Mouse (Mus musculus) midbrain, embryonic 11.5 days (tissue): Measurements from ENCODE around the gene Hk1. TPM values are rescaled to one million over a fixed set of nuclear protein-coding genes. Genes with fewer than 3 reads are reported as not detected.
"Not testable (repeated sequence)": the region's sequence is repeated elsewhere in the genome, so short reads cannot be mapped to it uniquely, and the experiment has no call there.

Experiments
- ATAC-seq: fragments of 200-750 bp; cut with Nextera tagmentation; 2 replicates; pipeline ENCODE4 v1.8.0; 2017; ENCODE audit warnings: moderate TSS enrichment, moderate library complexity; ENCODE audit not compliant: low FRiP score
- DNase-seq: peaks from one replicate; pipeline ENCODE4 v3.0.0; 2015; ENCODE audit warnings: low spot score; ENCODE audit errors: missing footprints
- H3K27ac ChIP-seq: fragments of 300-500 bp; sonication (generic); 2 replicates; pipeline ENCODE4 v1.5.1; 2014; ENCODE audit warnings: low read depth, low read length
- H3K27me3 ChIP-seq: fragments of 300-500 bp; sonication (generic); 2 replicates; pipeline ENCODE4 v1.6.1; 2014; ENCODE audit warnings: mild to moderate bottlenecking, low read length, moderate library complexity, mixed read lengths; ENCODE audit not compliant: control insufficient read depth, insufficient read depth
- H3K36me3 ChIP-seq: fragments of 300-500 bp; sonication (generic); 2 replicates; pipeline ENCODE4 v1.6.1; 2014; ENCODE audit warnings: mild to moderate bottlenecking, low read length, moderate library complexity, mixed read lengths; ENCODE audit not compliant: control insufficient read depth, insufficient read depth
- H3K4me1 ChIP-seq: fragments of 300-500 bp; sonication (generic); 2 replicates; pipeline ENCODE4 v1.6.1; 2014; ENCODE audit warnings: low read length; ENCODE audit not compliant: control insufficient read depth, insufficient read depth
- H3K4me2 ChIP-seq: fragments of 300-500 bp; sonication (generic); 2 replicates; pipeline ENCODE4 v1.6.1; 2014; ENCODE audit warnings: mild to moderate bottlenecking, moderate library complexity
- H3K4me3 ChIP-seq: fragments of 300-500 bp; sonication (generic); 2 replicates; pipeline ENCODE4 v1.5.1; 2014; ENCODE audit warnings: low read depth, low read length
- H3K9ac ChIP-seq: fragments of 300-500 bp; sonication (generic); 2 replicates; pipeline ENCODE4 v1.6.1; 2014; ENCODE audit warnings: low read length
- H3K9me3 ChIP-seq: fragments of 300-500 bp; sonication (generic); 2 replicates; pipeline ENCODE4 v1.6.1; 2016; ENCODE audit warnings: low read length; ENCODE audit not compliant: control insufficient read depth
- WGBS: fragments of 180-500 bp; shearing (Covaris S2); extraction: QIAGEN DNeasy Blood & Tissue Kit; methylation state at CpG from one replicate; pipeline ENCODE4 v1.1.7; 2014; 5-methylcytosine and 5-hydroxymethylcytosine counted together
- polyA plus RNA-seq: library from polyadenylated mRNA; unstranded; fragments of >200 nt; fragmentation: Nextera tagmentation; extraction: Ambion mirVana; gene quantifications from 2 replicates; pipeline ENCODE4 v1.2.1, GENCODE M21; 2014

Gene Hk1
- polyA plus RNA-seq, 1 experiment from 2014 or later: 23.4 TPM

DNA sequence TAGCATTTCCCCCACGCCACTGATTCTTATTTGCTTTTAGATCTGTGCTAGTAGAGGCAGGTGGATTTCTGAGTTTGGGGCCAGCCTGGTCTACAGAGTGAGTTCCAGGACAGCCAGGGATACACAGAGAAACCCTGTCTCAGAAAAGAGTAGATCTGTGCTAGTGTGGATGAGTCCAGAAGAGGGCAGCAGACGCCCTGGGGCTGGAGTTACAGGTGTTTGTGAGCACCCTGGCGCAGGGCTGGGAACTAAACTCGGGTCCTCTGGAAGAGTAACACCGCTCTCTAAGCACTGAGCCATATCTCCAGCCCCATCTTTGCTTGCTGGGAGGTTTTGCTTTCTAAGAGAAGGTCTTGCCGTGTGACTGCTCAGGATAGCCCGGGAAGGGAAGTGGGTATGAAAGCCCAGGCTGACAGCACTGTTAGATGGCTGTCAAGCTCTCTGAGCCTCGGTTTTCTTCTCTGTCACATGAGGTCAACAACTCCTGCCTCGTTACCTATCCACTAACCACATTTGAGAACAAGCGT lies 50.8 kb downstream of the Hk1 start:
- WGBS: 88% methylated on average over 10 of the region's 10 CpGs
- Histone ChIP-seq H3K36me3 (no peaks in the 10 kb centered on the region), H3K4me3 (no peak overlapping the region), H3K27ac (no peak overlapping the region), H3K27me3 (no peaks in the 10 kb centered on the region), H3K9me3 (no peaks in the 10 kb centered on the region), H3K9ac (no peak overlapping the region), H3K4me1 (no peaks in the 10 kb centered on the region), H3K4me2 (no peak overlapping the region)
- DNase-seq (no peak), ATAC-seq (no peak)

DNA sequence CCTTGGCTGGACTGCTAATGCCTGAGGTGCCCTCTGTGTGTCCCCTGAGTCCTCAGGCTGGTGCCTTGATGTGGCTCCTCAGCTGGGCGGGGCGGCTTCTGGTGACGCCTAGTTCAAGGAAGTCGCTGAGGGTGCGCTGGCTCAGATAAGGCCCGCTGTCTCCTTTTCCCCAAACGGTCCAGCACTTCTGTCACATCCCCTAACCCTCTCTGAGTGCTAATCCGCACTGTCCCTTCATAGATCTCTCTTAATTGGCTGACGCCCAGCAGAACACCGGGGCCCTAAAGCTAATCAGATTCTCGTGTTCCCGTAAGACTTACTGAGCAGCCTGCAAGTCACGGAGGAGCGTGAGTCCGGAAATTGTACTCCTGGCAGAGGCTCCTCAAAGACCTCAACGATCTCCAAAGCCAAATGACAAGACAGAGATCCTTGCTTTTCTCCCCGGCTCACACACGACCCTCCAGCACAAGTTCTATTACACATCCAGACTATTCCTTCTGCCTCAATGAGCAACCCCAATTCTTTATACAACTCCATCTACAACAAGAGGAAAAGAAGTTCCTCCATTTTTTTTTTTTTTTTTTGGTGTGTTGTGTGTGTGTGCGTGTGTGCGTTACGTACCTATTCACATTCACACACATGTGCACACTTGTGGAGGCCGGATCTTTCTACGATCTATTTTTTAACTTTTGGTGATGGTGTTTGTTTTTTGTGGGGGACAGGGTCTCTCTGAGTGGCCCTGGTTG lies 52.0 kb downstream of the Hk1 start:
- Histone ChIP-seq H3K36me3 (no peaks in the 10 kb centered on the region), H3K4me3 (no peak overlapping the region), H3K27me3 (no peaks in the 10 kb centered on the region), H3K4me1 (no peaks in the 10 kb centered on the region), H3K4me2 (no peak overlapping the region), H3K9ac (no peak overlapping the region), H3K27ac (no peak overlapping the region), H3K9me3 (no peaks in the 10 kb centered on the region)
- DNase-seq (no peak), ATAC-seq (no peak)
- 61% methylated on average over 23 of the region's 23 CpGs for WGBS

DNA sequence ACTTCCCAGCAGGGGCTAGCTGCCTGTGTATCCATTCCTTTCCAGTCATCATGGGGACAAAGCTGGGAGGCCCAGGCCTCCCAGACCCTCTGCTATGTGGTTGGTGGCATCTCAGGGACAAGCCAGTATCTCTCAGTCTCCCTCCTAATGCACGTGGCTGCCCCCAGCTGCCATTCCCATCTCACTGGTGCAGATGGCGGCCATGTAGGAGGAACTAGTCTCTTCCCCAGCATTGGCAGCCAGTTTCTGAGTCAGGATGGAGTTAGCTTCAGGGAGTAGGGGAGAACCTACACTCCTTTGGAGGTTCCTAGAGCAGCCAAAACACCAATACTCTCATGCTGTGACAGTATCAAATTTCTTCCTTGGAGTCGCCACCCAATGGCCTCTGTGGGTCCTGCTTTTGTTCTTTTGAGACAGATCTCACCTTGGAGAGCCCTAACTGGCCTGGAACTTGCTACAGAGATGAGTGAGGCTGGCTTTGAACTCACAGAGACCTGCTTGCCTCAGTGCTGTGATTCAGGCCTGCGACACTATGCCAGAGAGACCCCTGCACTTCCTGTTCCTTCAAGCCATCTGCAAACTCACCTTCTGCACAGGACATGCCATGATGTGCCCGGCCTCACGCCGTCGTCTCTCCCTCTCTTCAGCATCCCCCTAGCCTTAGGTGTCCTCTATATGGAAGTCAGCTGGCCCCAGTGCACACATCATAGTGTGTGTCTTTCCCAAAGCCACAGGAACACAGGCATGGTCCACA lies 52.7 kb downstream of the Hk1 start:
- Histone ChIP-seq H3K4me3 (no peak overlapping the region), H3K36me3 (no peaks in the 10 kb centered on the region), H3K27me3 (no peaks in the 10 kb centered on the region), H3K4me1 (no peaks in the 10 kb centered on the region), H3K4me2 (no peak overlapping the region), H3K9ac (no peak overlapping the region), H3K27ac (no peak overlapping the region), H3K9me3 (no peaks in the 10 kb centered on the region)
- no peak for DNase-seq
- WGBS: 65% methylated on average over 8 of the region's 8 CpGs
- no peak for ATAC-seq

DNA sequence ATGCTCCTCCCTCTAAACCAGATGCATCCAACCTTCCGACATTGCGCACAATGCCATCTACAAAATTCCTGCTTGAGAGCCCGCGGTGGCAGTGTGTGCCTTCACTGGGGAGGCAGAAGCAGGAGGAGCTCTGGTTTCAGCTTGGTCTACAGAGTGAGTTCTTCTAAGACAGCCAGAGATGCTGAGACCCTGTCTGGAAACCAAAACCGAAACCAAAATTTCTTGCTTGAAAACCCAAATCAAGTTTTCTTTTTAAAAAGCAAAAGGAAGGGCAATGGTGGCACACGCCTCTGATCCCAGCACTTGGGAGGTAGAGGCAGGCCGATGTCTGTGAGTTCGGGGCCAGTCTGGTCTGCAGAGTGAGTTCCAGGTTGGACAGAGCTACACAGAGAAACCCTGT lies 53.7 kb downstream of the Hk1 start:
- Histone ChIP-seq H3K36me3 (no peaks in the 10 kb centered on the region), H3K4me1 (no peaks in the 10 kb centered on the region), H3K4me2 (no peak overlapping the region), H3K9me3 (no peaks in the 10 kb centered on the region), H3K4me3 (no peak overlapping the region), H3K27me3 (no peaks in the 10 kb centered on the region), H3K27ac (no peak overlapping the region), H3K9ac (no peak overlapping the region)
- no peak for DNase-seq
- 92% methylated on average over 8 of the region's 8 CpGs for WGBS
- no peak for ATAC-seq

DNA sequence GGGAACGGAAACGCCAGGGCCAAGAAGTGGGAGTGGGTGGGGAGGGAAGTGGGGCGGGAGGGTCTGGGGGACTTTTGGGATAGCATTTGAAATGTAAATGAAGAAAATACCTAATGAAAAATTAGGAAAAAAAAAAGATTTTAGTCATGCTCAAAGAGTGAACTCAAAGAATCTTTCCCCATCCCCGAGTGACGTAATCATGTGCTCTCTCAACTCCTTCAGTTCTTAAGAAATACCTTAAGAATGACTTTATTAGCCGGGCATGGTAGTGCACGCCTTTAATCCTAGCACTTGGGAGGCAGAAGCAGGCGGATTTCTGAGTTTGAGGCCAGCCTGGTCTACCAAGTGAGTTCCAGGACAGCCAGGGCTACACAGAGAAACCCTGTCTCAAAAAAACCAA lies 56.9 kb downstream of the Hk1 start:
- ATAC-seq: not testable (repeated sequence)
- WGBS: 83% methylated on average over 8 of the region's 8 CpGs

DNA sequence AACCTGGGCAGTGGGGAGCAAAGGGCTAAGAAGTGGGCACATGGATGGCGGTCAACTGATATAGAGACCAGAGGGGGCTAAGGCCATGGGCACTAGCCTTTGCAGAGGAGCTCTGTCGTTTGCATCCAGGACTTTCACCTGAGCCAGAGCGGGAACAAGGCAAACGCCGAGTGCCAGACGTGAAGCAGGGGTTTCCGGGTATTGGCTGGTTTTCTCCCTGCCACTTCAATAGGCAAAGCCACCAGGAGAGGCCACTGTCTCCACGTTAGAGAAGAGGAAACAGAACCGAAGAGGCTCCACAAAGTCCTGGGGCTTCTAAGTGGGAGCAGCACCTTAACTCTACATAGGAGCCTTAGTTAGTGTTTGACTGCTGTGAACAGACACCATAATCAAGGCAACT lies 58.3 kb downstream of the Hk1 start:
- no peak overlapping the region for H3K4me3 ChIP-seq

More for the DNA sequence above, 56.9 kb downstream of the Hk1 start:
- not testable (repeated sequence) for DNase-seq, H3K27me3 ChIP-seq, H3K9me3 ChIP-seq, H3K4me1 ChIP-seq, H3K27ac ChIP-seq, H3K4me3 ChIP-seq, H3K9ac ChIP-seq, H3K4me2 ChIP-seq, H3K36me3 ChIP-seq

DNA sequence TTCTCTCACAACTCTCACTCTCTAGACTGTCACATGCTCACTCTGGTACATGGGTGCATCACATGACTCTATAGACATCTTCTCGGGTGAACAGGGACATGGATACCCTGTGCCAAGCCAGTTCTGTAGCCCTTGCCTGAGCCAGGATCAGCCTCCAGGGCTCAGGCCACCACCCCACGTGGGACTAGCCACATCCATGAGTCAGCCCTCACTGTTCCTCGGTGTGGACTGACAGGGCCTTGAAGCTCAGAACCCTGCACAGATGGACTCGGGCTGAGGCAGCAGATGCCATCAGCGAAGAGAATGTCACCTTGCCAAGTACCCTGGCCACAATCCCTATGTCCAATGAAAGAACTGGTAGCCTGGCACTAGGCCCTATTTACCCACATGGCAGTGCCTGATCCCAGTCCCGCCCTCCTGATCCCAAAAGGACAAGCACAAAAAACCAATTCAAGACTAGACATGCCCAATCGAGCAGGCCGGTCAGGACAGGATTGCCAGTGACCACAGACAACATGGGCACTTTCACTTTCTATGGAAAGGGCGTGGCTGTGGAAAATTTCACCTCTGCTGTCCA lies 59.2 kb downstream of the Hk1 start:
- Histone ChIP-seq H3K36me3 (no peaks in the 10 kb centered on the region), H3K27me3 (no peaks in the 10 kb centered on the region), H3K27ac (no peak overlapping the region), H3K9me3 (no peaks in the 10 kb centered on the region), H3K4me2 (no peak overlapping the region), H3K9ac (no peak overlapping the region), H3K4me1 (no peaks in the 10 kb centered on the region), H3K4me3 (no peak overlapping the region)
- DNase-seq (no peak), ATAC-seq (no peak)
- WGBS: 92% methylated on average over 9 of the region's 9 CpGs

More for the DNA sequence above, 58.3 kb downstream of the Hk1 start:
- H3K27ac ChIP-seq: no peak overlapping the region
- H3K9ac ChIP-seq: no peak overlapping the region
- no peaks in the 10 kb centered on the region for H3K9me3 ChIP-seq
- WGBS: 81% methylated on average over 9 of the region's 9 CpGs
- no peaks in the 10 kb centered on the region for H3K4me1 ChIP-seq
- H3K27me3 ChIP-seq: no peaks in the 10 kb centered on the region
- H3K4me2 ChIP-seq: no peak overlapping the region
- no peaks in the 10 kb centered on the region for H3K36me3 ChIP-seq
- ATAC-seq (no peak), DNase-seq (no peak)

DNA sequence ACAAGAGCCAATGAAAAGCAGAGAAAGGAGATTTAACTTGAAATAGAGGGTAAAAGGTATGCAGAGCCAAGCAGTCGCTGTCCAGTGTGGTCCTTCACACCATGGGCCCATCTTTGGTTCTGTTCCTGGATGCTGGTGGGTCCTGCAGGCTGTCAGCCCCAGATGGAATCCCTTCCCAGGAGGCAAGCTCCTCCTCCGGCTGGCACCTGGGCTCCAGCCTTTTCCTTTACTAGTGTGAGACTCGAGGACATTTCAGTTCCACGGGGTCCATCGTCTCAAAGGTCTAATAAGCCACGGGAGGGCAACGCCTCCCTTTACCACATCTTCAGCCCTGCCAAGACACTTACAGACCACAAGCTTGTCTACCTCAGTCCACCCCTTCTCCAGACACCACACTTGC lies 60.6 kb downstream of the Hk1 start:
- DNase-seq: no peak
- Histone ChIP-seq H3K9me3 (no peaks in the 10 kb centered on the region), H3K4me2 (no peak overlapping the region), H3K27ac (no peak overlapping the region), H3K36me3 (no peaks in the 10 kb centered on the region), H3K27me3 (no peaks in the 10 kb centered on the region), H3K9ac (no peak overlapping the region), H3K4me3 (no peak overlapping the region), H3K4me1 (no peaks in the 10 kb centered on the region)
- WGBS: 91% methylated on average over 7 of the region's 7 CpGs
- no peak for ATAC-seq

DNA sequence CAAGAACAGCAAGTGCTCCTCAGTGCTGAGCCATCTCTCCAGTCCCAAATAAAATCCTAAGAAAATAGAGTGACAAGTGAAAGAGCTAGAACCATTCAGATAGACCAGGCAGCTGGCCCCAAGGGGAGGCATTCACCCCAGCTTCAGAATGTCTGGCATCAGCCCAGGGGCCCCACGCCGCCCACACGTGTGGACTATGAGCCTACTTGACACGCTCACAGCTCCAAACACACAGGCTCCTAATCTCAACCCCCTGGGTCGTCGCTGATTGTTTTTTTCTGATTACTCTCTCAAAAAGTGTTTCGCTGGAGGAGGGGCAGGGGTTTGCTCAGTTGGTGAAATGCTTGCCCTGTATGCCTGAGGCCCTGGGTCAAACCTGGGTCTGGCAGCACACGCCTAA lies 63.2 kb downstream of the Hk1 start:
- H3K4me2 ChIP-seq: no peak overlapping the region
- no peaks in the 10 kb centered on the region for H3K9me3 ChIP-seq
- WGBS: 80% methylated on average over 8 of the region's 8 CpGs
- no peak overlapping the region for H3K27ac ChIP-seq
- H3K36me3 ChIP-seq: no peaks in the 10 kb centered on the region
- H3K4me3 ChIP-seq: no peak overlapping the region
- ATAC-seq (no peak), DNase-seq (no peak)
- H3K4me1 ChIP-seq: no peaks in the 10 kb centered on the region
- H3K9ac ChIP-seq: no peak overlapping the region
- H3K27me3 ChIP-seq: no peaks in the 10 kb centered on the region
